In the genomic region with DNA sequence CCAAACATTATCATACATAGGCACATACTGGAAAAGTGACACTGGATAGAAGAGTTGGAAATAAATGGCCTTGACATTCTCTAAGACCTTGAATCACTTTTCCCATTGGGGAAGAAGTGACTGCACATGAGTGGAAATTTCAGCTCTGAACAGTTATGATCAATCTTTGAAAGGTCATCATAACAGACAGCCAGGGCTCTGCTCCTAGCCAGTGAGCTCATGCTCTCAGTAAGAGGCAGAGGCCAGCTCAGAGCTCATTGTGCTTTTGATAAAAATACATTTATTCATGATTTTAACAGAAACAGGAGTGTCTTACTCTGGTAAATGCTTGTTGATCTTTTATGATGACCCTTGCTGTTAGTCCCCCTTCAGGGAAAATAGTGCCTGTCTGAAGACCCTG, we compare ENCODE assay signal across 28 mouse cellular contexts.
"Had no signal": no experiment of that assay in that cellular context is flagged by ENCODE, and none has a peak within 500 bp of the region (broad histone marks: within the 10 kb centered on the region; RNA-seq: fewer than 3 reads in every experiment).

No protein-coding gene starts in this region.

- H3K4me1 ChIP-seq: heart, embryonic 13.5 days; heart, embryonic 15.5 days; hindbrain, embryonic 12.5 days; intestine, embryonic 15.5 days; limb, embryonic 10.5 days; limb, embryonic 12.5 days; liver, embryonic 13.5 days; liver, embryonic 15.5 days had no signal

- H3K36me3 ChIP-seq: heart, embryonic 13.5 days; heart, embryonic 15.5 days; hindbrain, embryonic 12.5 days; intestine, embryonic 15.5 days; limb, embryonic 10.5 days; limb, embryonic 12.5 days; liver, embryonic 13.5 days; liver, embryonic 15.5 days had no signal

- H3K4me3 ChIP-seq: gastrocnemius, adult 2 months; heart, embryonic 13.5 days; heart, embryonic 15.5 days; hindbrain, embryonic 12.5 days; intestine, embryonic 15.5 days; layer of hippocampus, adult 2 months; left cerebral cortex, adult 2 months; limb, embryonic 10.5 days; limb, embryonic 12.5 days; liver, embryonic 13.5 days; liver, embryonic 15.5 days had no signal

- H3K27me3 ChIP-seq: heart, embryonic 13.5 days; heart, embryonic 15.5 days; hindbrain, embryonic 12.5 days; intestine, embryonic 15.5 days; limb, embryonic 12.5 days; liver, embryonic 13.5 days; liver, embryonic 15.5 days had no signal

- ATAC-seq: hindbrain, embryonic 16.5 days; inflammation-experienced regulatory T-cells, adult 6 months; intestine, embryonic 15.5 days; intestine, postnatal 0 days had no signal

- H3K9ac ChIP-seq: heart, embryonic 13.5 days; heart, embryonic 15.5 days; hindbrain, embryonic 12.5 days; hindbrain, embryonic 14.5 days; intestine, embryonic 15.5 days; limb, embryonic 12.5 days; liver, embryonic 13.5 days; liver, embryonic 15.5 days had no signal

- H3K27ac ChIP-seq: gastrocnemius, adult 2 months; heart, embryonic 13.5 days; heart, embryonic 15.5 days; hindbrain, embryonic 12.5 days; hindbrain, embryonic 14.5 days; intestine, embryonic 15.5 days; layer of hippocampus, adult 2 months; left cerebral cortex, adult 2 months; limb, embryonic 10.5 days; limb, embryonic 12.5 days; liver, embryonic 13.5 days; liver, embryonic 15.5 days had no signal

- H3K4me2 ChIP-seq: heart, embryonic 11.5 days; heart, embryonic 13.5 days; heart, embryonic 15.5 days; hindbrain, embryonic 12.5 days; hindbrain, embryonic 14.5 days; intestine, embryonic 15.5 days; limb, embryonic 12.5 days; liver, embryonic 11.5 days; liver, embryonic 13.5 days; liver, embryonic 15.5 days had no signal

- H3K9me3 ChIP-seq: heart, embryonic 13.5 days; heart, embryonic 15.5 days; hindbrain, embryonic 12.5 days; intestine, embryonic 15.5 days; limb, embryonic 10.5 days; limb, embryonic 12.5 days; liver, embryonic 13.5 days; liver, embryonic 15.5 days had no signal

- DNase-seq: gastrocnemius, adult 2 months; gastrocnemius, postnatal 10 days; gastrocnemius, postnatal 25 days; heart, adult 18-20 months; heart, postnatal 14 days; heart, postnatal 36 days; kidney, adult 18-20 months; kidney, adult 8-10 months; kidney, postnatal 10 days; kidney, postnatal 25 days; kidney, postnatal 4 days; liver; liver, embryonic 13.5 days had no signal
